Mouse (Mus musculus) hematopoietic stem cell, adult 5-6 weeks (primary cell): ENCODE results near the gene Dtx1. TPM values are rescaled to one million over a fixed set of nuclear protein-coding genes. Genes with fewer than 3 reads are reported as not detected.

Source experiments
- ATAC-seq, 2 experiments: fragments of 125-278 bp in 1 of 2; replicated peaks in 1 of 2; 2 replicates each; pipeline ENCODE4 v1.8.0; 2016 to 2017; ENCODE audit warnings: inconsistent platforms in 2 of 2, mild to moderate bottlenecking in 2 of 2, moderate number of reproducible peaks in 2 of 2, low read depth in 1 of 2, moderate TSS enrichment in 1 of 2; ENCODE audit not compliant: low FRiP score in 2 of 2, poor library complexity in 2 of 2, severe bottlenecking in 2 of 2, insufficient read depth in 1 of 2, low TSS enrichment in 1 of 2
- total RNA-seq: library from RNA; stranded (forward); fragments of 172-1452, 232-1000 nt; gene quantifications from 2 replicates; pipeline ENCODE4 v1.2.3, GENCODE M21; 2017

Dtx1 gene
- total RNA-seq, 1 experiment from 2014 or later: not detected

DNA sequence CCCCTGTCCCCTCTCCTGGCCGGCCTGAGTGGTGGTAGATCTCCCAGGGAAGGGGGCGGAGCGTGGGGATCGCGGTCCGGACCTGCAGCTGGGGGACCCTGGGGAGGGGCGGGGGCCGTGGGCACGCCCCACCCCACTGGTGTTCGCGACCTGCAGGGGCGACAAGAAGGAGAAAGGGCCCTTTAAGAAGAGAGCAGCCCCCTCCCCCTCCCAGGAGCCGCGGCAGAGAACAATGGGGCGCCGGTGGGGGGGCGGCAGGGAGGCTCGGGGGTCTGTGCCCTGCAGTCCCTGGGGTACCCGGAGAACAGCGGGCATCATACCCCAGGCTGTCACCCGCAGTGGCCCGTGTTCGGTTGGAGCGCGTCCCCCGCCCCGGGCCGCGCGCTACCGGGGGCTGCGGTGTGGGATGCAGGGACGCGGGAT, 890 bp downstream of the Dtx1 start:
- no peak for ATAC-seq

DNA sequence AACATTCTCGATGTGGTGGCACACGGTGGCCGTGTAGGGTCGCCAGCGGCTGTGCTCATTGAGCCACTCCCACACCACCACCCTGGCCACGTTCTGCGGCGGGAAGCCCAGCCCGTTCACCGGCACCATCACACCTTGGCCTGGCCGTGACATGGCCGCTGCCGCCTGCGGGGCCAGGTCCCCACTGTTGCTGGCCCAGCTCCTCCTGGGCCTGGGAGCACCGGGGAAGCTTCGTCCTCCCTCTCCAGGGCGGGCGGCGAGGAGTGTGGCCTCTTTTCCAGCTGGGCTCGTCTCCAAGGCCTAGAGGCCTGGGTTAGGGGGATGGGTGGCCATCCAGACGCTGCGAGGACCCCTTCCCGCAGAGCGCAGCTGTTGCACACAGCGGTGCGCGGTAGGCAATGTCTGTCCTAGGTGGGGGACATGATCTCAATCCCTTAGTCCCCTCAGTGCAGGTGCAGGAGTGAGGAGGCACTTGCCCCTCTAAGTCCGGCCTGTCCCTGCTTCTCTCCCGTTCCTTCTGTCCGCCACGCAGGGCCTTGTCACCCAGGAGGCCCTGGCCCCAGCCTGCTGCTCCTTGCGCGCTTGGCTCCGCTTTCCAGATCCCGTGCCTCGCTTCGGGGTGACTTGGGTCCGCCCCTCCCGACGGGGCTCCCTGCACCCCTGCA, 1.4 kb downstream of the Dtx1 start:
- ATAC-seq: no peak

DNA sequence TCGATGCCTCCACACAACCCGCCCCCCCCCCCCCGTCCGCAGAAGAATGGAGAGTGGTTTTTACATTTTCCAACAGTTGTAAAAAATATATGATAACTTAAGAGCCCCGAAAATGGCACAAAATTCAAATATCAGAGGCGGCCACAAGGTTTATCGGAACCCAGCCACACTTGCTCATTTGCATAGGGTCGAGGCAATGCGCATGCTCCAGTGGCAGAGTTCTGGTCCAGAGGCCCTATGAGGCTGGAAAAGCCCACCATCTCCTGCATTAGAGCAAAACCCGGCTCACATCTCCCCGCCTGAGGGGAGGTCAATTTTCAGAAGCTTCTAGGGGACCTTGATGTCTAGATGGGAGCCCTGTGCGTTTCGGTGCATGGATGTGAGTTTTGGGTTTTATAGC, 4.8 kb downstream of the Dtx1 start:
- no peak for ATAC-seq

DNA sequence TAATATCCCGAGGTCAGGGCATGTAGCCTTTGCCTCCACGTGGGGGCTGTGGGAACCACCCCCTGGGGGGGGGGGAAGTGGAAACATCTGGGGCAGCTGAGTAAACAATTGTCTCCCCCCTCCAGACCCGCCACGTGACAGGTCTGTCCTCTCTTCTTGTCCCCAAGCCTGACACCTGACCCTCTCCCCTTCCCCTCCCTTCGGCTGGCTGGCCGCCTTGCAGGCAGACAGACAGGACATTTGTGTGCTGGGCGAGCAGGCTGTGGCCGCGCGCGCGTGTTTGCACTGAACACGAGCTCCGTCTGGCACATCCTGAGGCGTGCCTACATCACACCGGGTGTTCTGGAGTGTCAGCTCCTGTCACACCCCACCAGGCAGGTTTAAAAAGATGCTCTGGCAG, 5.2 kb downstream of the Dtx1 start:
- no peak for ATAC-seq

DNA sequence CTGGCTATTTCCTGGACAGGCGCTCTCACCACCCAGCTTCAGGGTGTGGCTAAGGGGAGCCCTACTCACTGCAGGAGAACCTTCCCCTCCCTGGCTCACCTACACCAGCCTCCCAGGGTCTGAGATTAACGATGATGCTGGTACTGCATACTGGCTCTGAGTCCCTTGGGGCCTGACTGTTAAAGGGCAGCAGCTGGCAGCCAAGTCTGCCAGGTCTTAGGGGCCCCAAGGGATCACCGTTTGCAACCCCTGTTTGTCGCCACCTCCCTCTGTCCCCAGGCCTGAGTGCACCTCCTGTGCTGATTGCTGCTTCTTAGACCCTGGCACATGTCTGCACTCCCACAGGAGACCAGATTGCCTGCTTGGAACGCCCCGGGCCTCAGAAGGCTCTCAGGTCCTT, 7.3 kb downstream of the Dtx1 start:
- no peak for ATAC-seq

DNA sequence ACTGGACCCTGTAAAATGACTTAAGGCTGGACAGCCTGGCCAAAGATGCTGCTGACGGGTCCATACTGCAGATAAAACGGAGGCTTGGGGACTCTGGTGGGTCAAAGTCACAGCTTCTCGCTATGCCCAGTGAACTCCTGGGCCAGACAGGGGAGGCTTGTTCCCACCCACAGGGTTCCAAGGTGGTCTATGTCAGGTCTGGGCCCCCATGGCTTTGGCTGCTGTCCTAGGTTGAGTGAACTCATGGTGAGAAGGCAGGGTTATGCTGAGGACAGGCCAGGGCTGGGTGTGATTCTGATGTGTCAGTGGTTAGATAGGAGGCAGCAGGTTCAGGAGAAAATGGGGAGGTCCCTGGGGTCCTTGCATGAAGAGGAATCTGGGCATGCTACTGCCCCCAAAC, 8.1 kb downstream of the Dtx1 start:
- no peak for ATAC-seq

DNA sequence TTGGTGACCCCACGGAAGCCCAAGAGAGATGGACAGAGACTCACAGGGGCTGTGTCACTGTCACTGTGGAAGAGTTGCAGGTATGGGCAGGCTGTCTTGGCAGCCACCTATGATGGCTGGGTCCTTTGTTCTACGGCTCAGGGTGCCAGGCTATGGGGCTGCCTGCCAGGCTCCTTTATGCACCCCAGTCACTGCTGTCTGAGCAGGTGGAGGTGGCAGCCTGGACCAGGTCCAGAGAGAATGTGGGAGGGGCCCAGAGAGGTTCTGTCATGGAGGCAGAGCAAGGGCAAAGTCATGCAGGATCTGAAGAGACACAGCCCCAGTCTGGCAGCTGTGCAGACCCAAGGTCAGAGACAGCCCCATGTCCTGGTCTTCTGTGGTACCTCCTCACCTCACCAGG, 8.8 kb downstream of the Dtx1 start:
- ATAC-seq: no peak

DNA sequence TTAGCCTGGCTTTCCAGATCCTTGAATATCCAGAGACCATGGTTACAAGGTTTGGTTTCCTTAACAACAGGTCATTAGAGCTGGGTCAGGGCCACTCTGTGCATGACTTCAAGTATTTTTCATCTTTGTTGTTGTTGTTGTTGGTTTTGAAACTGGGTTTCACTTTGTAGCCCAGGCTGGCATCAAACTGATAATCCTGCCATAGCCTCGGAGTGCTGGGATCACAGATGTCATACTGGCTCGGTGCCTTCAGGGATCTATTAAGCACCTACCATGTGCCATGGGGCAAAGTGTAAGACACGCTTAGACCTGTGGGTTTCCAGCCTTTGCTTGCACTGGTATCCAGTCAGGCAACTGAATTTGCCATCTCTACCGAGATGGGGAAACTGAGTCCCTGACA, 9.3 kb downstream of the Dtx1 start:
- ATAC-seq: no peak

DNA sequence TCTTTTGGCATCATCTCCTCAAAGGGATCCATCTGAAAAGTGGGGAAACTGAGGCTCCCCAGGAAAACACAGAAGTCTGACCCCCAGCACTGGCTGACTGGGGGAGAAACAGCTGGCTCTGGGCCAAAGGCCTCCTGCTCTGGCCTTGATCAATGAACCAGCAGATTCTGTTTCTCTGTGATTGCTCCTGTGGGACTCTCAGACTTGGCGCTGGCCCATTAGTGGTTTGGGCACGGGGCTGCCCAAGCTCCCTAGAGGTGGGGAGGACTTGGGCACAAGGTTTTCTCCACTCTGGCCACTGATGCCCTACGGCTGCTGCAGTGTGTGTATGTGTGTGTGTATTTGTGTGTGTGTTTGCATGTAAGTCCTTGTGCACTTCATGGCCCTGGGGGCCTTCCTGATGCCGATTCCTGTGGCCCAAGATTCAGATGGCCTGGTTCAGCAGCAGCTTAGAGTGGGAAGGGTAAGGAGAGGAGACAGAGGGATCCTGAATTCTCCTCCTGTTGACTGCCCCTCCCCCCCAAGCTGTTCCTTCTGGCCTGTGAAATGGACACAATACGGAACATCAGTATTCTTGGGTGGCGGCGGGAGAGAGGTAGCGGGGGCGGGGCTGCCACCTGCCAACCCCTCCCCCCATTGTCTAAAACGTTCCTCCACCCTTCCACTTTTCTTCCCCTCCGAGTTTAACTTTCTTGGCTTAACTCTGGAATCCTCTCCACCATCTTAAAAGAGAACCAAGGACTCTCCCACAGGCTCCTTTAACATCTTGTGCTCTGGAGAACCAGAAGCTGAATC, 10.5 kb downstream of the Dtx1 start:
- ATAC-seq: no peak

DNA sequence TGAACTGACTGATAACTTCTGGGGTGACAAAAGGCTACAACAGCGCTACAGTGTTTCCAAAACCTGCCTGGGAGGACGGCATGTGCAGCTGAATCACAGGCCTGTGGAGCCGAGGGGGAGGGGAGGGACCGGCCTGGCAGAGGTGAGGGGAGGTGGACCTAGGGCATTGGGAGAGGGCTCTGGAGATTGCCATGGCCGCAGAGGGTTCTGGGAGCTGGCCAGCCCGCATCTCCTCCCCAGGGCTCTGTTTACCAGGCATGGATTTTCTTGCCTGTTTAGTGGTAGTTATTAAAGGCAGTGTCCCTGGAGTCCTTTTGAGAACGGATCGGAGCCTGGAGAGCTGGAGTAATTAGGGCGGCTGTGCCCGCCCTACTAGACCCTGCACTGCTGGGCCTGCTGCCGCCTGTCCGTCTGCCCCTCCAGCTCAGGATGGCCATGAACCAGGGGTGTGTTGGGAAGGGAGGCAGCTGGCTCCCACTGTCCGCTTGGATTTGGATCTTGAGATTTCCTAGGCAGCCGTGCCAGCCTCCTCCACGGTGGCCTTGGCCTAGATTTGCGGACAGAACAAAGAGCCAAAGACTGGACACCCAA, 12.8 kb downstream of the Dtx1 start:
- ATAC-seq: no peak

DNA sequence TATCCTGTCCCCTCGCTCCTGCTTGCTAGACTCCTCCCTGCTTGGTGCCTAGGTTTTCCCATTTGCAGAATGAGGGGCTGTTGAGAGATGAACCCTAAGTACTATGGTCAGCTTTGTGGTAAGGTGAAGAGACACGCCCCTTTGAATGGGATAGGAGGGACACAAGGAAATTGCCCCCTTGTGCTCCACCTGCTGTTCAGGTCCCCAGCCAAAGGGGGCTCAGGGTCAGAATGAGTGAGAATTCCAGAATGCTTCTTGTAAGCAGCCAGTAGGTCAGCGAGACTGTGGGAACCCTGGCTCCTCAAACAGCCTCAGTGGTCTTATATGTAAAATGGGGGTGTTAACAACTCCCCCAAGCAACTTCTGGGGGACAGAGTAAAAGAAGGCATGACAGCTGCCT, 13.5 kb downstream of the Dtx1 start:
- ATAC-seq: no peak

DNA sequence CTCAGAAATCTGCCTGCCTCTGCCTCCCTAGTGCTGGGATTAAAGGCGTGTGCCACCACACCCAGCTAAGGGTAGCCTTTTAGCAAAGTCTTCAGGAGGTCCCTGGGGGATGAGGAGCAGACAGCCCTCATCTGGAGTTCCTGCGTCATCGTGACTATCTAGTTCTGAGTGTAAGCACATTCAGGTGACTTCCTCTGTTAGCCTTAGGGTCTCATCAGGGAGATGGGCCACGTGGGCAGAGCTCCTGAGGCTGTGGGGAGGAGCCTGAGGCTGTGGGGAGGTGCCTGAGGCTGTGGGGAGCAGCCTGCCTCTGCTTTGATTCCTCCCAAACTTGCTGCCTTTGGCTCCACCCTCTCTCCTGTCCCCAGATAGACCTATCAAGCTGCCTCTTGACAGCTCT, 14.9 kb downstream of the Dtx1 start:
- no peak for ATAC-seq

DNA sequence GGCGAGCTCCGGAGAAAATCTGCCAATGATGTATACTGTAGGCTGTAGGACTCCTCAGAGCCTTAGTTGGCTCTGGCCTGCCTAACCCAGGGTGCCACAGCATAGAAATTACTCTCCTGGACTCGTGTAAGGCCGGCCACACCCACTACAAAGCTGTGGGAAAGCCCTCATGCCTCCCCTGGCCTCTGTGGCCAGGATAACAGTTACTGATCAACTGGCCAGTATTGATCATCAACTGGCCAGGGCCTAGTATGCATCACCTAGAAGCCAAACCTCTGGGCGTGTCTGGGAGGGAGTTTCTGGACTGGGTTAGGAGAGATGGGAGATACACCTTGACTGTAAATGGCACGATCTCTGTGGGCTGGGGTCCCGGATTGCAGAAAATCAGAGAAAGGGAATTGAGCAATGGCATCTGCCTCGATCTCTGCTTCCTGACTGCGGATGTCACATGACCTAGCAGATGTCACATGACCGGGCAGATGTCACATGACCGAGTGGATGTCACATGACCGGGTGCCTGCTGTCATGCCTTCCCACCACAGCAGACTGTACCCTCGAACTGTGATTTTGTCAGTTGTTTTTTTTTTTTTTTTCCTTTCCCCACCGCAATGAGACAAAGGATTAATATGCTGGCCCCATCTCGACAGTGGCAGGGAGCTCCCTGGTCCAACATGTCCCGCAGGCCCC, 15.5 kb downstream of the Dtx1 start:
- no peak for ATAC-seq

DNA sequence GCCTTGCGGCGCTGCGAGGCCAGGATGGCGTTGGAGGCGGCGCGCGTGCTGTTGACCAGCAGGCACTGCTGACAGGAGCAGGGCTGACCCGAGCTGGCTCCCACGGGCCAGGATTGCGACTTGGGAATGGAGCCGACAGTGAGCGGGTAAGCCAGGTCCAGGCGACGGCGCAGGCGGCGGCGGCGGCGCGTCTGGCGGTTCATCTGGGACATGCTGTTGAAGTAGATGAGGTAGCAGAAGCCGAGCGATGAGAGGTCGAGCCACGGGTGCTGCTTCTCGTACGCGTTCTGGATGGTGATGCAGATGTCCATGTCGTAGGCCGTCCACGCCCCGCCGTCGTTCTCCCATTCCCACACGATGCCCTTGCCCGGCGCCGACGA, 17.0 kb downstream of the Dtx1 start:
- no peak for ATAC-seq

DNA sequence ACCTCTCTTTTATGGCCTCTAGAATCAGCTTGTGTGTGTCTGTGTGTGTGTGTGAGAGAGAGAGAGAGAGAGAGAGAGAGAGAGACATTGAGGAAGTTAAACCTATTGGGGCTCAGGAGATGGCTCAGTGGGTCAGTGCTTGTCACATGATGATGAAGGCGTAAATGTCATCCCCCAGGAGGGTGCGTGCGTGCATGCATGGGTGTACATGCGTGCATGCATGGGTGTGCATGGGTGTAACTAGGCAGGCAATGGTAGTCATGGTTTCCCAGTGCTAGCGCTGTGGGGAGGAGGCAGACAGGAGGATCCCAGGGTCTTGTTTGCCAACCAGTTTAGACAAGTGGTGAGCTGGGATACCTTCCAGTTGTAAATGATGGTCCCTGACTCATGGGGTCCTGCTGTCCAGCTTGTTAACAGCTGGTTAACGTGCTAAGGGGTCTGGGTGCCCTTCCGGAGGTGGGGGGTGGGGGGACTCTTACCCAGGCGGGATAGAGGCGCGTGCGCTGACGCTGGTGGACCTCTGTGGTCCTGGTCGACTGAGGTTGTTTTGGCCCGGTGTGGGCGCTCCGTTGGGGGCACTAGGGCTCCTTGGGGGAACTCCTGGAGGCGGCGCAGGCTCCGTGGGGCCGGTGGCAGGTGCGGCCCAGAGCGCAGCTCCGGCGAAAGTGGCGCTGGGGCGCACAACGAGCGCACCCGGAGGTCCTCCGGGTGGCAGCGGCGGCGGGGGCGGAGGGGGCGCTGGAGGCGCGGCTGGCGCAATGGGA, 17.6 kb downstream of the Dtx1 start:
- no peak for ATAC-seq

DNA sequence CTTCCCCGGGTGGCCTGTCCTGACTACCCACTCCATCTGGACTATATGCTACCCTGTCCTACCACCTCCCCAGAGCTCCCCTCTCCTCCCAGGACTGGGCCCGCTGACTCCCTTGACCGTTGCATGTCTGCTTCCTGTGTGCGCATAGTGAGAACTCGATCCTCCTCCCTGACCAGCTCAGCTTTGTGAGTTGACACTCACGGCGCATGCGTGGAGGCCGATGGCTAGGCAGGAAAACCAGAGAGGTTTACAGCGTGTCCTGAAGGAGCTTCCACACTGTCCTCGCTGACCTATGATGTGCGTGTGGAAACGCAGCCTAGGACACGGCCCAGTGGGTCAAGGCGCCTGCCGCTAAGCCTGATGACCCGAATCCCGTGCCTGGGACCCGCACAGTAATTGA, 19.7 kb downstream of the Dtx1 start:
- no peak for ATAC-seq

DNA sequence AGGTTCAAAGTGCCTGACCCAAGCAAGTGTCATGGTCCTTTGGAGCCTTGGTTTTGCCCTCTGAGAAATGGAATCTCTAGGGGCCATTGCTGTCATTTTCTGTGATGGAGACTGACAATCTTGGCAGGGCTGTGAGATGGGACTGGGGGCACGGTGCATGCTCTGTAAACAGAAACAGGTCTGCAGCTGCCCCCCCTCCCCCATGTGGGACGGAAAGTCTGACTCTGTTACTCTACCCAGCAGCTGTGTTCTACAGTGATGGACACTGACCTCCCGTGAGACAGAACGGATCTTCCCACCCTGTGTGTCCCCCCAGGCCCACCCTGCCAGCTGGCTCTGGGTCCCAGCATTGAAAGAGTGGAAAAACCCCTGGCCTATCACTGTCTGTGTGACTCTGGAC, 21.3 kb downstream of the Dtx1 start:
- ATAC-seq: no peak

DNA sequence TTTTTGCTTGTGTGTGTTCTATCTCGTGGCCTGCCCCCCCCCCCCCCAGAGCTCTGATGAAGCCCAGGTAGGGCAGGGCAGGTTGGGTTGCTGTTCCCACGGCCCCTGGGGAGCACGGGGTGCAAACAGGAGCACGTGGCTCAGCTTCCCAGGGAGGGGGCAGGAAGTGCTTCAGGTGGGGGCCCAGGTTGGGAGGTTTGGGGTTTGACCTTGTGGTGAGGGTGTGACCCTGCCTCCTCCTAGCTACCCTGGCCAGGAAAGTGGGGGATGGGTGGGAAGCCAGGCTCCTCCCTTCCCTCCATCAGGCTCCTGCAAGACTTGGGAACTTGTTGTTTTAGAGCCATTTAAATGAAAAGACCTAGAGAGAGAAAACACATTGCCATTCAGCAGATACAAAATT, 23.3 kb downstream of the Dtx1 start:
- ATAC-seq: no peak
